Mouse (Mus musculus): ENCODE data around the gene Ets1.

Gene Ets1

DNA sequence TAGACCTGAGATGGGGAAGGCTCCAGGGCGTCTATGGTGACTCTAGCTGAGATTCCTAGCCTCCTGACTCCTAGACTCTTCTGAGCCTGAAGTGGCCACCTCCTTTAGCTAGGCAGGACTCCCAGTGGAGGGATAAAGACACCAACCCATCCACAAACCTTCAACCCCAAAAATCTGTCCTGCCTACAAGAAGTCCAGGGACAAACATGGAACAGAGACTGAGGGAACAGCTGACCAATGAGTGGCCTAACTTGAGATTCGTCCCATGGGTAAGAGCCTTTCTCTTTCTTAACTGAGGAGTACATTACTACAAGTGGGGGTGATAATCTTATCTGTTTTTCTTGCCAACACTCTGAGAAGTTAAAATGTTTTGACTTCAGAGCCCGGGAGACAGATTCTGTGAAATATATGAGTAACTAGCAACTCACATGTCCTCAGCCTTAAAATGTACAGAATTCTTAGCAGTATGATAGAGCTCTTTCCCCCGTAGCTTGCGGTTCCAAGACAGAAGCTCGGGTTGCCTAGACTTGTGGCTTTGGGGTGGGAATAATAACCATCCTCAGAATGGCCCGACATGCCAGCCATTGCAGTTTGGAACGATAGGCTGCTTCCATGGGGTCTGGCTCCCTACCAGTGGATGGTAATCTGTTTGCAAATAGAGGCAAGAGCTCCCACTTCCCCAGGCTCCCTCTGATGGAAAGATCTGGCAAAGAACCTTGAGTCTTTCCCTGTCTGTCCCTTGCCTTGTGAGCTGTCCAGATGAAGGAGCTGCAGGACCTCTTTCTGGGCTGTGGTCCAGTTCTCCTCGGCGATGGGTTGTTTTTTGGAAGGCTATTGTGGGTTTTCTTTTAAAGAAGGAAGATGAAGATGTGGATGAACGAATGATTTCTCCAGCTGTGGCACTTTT, 30.8 kb downstream of the Ets1 start:
- DNase-seq (ENCODE audit: low read depth) = no peak

- no peak for DNase-seq (ENCODE audit: low read depth)
Observed at GRCm38 (mm10) chr9:32667518-32667908, 31.5 kb downstream of the Ets1 start.

GRCm38 (mm10) chr9:32668075-32668673, 32.2 kb downstream of the Ets1 start:
- peak; percentile 19 for DNase-seq (ENCODE audit: low read depth)

- DNase-seq (ENCODE audit: low read depth) = no peak
Observed at GRCm38 (mm10) chr9:32669397-32669796, 33.4 kb downstream of the Ets1 start.

GRCm38 (mm10) chr9:32671970-32672859, 36.2 kb downstream of the Ets1 start:
- no peak for DNase-seq (ENCODE audit: low read depth)

DNA sequence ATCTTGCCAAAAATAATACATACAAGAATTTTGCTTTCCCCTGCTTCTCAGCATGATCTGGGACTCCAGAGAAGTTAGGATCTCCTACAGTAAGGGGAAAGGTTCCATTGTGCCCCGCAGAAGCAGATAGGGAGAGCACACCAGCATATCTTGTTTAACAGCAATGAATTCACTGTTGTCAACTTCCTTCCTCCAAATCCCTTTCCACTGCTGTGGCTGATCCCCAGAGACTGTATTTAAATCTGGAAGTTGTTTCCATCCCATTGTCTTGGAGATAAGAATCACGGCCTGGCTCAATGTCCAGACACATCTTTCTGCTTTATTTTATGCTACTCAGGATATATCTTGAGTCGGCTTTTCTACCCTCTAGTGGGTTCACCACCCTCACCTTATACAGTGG, 37.9 kb downstream of the Ets1 start:
- DNase-seq (ENCODE audit: low read depth) = no peak

- DNase-seq (ENCODE audit: low read depth) = no peak
Observed at GRCm38 (mm10) chr9:32675671-32676409, 39.8 kb downstream of the Ets1 start.

DNA sequence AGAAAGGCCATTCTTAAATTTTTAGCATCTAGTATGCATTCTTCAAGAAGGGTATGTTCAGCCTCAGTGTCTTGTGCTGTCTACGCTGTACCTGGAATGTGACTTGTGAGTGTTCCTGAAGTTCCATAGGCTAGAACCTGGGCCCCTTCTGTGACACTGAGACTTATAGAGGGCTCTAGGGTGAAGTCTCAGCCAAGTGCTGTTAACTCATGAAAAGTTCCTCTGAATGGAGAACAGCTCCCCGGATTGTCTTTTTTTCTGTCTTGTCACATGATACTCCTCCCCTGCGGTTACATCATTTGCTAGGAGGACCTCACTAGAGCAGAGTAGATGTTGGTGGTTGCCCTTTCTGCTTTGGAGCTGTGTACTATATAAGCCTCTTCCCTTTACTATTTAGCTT, 40.5 kb downstream of the Ets1 start:
- DNase-seq (ENCODE audit: low read depth) = no peak

GRCm38 (mm10) chr9:32677646-32678045, 41.6 kb downstream of the Ets1 start:
- DNase-seq (ENCODE audit: low read depth) = no peak

GRCm38 (mm10) chr9:32678120-32678757, 42.2 kb downstream of the Ets1 start:
- DNase-seq (ENCODE audit: low read depth) = no peak

DNA sequence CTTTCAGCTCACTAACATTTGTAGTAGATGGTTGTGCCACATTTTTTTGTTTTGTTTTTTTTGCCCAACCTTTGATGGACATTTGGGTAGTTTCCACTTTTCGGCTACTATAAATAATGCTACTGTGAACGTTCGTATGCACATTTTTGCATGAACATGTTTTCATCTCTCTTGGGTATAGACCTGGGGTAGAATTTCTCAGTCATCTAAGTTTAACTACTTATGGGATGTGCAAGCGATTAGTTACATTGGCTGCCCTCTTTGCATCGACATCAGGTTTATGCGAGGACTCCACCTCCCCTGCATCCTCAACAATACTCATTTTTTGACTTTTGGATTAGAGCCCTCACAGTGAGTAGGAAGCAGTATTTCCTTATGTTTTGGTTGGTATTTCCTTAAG, 43.5 kb downstream of the Ets1 start:
- no peak for DNase-seq (ENCODE audit: low read depth)

DNA sequence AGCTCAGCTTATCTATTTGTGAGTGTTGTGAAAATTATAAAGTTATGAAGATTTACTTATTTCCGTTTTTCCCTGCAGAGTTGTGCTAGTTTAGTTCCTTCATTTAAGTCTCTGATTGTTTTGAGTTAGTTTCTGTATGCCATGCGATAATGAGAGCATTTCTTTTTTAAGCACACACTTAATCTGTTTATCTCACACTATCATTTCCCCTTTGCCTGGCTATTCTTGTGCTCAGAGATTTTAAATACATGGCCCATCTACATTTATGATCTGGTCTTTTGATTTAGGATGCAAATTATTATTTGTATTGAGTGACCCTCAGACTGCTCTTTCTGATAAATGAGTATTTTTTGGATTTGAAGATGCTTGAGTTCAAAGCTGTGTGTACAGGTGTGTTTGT, 44.2 kb downstream of the Ets1 start:
- no peak for DNase-seq (ENCODE audit: low read depth)

DNA sequence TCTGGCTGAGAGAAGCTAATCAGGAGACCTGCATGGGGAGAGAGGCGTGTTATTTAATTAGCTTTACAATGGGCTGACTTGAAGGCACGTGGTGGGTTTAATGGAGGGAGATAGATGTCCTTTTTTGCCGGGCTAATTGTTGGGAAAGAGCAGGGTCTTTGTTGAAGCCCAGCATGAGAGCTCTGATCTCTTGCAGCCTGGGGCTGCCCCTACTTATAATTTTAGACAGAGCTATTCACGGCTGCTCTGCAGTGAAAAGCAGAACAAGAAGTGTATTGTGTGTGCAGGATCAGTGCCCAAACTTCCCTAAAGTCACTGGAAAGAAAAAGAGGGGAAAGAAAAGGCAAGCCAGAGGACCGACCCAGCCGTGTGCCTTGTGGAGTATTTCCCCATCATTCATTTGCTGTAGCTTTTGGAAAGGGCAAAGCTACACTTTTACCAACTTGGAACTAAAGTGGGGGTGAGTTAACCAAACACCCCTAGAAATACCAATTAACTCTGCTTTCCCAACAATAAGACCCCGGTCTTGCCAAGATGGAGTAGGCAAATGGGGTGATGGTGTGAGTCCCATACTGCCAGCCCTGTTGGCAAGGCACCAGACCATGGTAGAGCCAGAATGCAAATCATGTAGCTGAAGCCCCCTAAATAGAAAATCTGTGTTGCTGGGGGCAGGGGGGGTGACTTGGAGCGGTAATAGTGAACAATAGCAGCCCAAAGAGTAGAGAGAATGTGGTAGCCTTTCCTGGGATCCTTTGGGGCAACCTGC, 50.0 kb downstream of the Ets1 start:
- no peak for DNase-seq (ENCODE audit: low read depth)

- no peak for DNase-seq (ENCODE audit: low read depth)
Observed at GRCm38 (mm10) chr9:32688351-32688750, 52.3 kb downstream of the Ets1 start.

DNA sequence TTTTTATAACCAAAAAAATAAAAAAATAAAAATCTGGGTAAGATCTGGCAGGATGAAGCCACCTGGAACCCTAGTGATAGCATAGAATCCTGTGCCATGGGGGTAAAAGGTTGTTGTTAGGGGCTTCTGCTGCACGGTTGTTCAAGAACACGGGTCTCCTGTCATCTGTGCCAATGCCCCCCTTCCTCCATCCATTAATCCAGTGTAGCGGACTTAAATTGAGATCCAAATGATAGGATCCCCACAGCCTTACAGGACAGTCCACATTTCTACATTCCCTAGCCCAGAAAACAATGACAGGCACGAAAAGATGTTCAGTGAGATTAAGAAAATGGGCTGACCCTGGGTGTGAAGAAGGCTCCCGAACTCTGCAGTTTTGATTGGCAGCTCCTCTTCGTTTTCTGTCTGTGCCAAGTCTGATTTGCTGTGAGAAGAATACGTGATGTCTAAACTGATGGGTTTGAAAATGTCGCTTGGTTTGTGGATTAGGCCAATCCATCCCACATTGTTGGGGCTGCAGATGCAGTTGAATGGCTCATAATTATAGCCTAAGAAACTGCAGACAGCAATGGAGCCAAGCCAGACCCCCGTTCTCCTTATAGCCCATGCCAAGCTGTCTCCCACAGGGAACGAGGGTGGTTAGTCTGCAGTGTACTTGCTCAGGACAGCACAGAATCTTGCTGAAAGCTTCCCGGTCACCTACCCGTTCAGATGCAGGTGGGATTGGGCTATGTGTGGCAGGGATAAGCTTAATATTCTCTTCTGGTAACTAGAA, 55.3 kb downstream of the Ets1 start:
- DNase-seq (ENCODE audit: low read depth) = no peak

DNA sequence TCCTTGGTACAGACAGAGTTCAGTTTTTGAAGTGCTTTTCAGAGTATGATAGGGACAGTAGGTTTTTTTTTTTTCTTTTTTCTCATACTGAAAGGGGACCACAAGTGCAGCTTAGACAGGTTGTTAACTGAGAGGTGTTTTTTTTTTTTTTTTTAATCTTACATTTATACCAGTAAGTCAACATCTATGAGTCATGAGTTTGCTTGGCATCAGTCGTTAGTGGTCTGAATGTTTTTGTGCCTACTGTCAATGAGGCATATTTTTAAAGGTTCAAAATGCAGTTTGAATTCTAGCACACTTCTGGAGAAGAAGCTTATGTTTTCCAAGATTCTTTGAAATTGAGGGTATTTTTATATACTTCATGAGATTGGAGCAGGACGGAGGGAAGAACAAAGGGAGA, 56.9 kb downstream of the Ets1 start:
- no peak for DNase-seq (ENCODE audit: low read depth)

- DNase-seq (ENCODE audit: low read depth) = no peak
Observed at GRCm38 (mm10) chr9:32693411-32693810, 57.4 kb downstream of the Ets1 start.

- DNase-seq (ENCODE audit: low read depth) = no peak
Observed at GRCm38 (mm10) chr9:32694111-32694824, 58.2 kb downstream of the Ets1 start.

GRCm38 (mm10) chr9:32694916-32695490, 59.0 kb downstream of the Ets1 start:
- no peak for DNase-seq (ENCODE audit: low read depth)

All from 416B (cell line).